Mouse (Mus musculus) hindbrain, embryonic 10.5 days (tissue): ENCODE results near the gene Kcnmb4. TPM values are rescaled to one million over a fixed set of nuclear protein-coding genes. Genes with fewer than 3 reads are reported as not detected.

Experiments used
- DNase-seq: peaks from one replicate; pipeline ENCODE4 v3.0.0-alpha.2; 2017; ENCODE audit warnings: low spot score
- H3K27ac ChIP-seq: fragments of 300-500 bp; sonication (generic); 2 replicates; pipeline ENCODE4 v1.5.1; 2016; ENCODE audit warnings: mild to moderate bottlenecking, moderate library complexity
- H3K27me3 ChIP-seq: fragments of 300-500 bp; sonication (generic); 2 replicates; pipeline ENCODE4 v1.6.1; 2016; ENCODE audit warnings: mild to moderate bottlenecking; ENCODE audit not compliant: poor library complexity, insufficient read depth, severe bottlenecking
- H3K36me3 ChIP-seq: fragments of 300-500 bp; sonication (generic); 2 replicates; pipeline ENCODE4 v1.6.1; 2016; ENCODE audit warnings: mild to moderate bottlenecking, moderate library complexity
- H3K4me1 ChIP-seq: fragments of 300-500 bp; sonication (generic); replicated peaks from 2 replicates; pipeline ENCODE4 v1.6.1; 2016; ENCODE audit warnings: mild to moderate bottlenecking
- H3K4me3 ChIP-seq: fragments of 300-500 bp; sonication (generic); 2 replicates; pipeline ENCODE4 v1.5.1; 2016; ENCODE audit warnings: mild to moderate bottlenecking, moderate library complexity
- H3K9me3 ChIP-seq: fragments of 300-500 bp; sonication (generic); 2 replicates; pipeline ENCODE4 v1.6.1; 2016; ENCODE audit warnings: mild to moderate bottlenecking, moderate library complexity
- WGBS: fragments of 180-500 bp; shearing (Covaris S2); methylation state at CpG from one replicate; pipeline ENCODE4 v1.1.7; 2016; 5-methylcytosine and 5-hydroxymethylcytosine counted together
- polyA plus RNA-seq: library from polyadenylated mRNA; unstranded; fragments of >200 nt; fragmentation: Nextera tagmentation; extraction: Ambion mirVana; gene quantifications from 2 replicates; pipeline ENCODE4 v1.2.1, GENCODE M21; 2016

Gene Kcnmb4
- polyA plus RNA-seq, 1 experiment from 2014 or later = 12.9 TPM

DNA sequence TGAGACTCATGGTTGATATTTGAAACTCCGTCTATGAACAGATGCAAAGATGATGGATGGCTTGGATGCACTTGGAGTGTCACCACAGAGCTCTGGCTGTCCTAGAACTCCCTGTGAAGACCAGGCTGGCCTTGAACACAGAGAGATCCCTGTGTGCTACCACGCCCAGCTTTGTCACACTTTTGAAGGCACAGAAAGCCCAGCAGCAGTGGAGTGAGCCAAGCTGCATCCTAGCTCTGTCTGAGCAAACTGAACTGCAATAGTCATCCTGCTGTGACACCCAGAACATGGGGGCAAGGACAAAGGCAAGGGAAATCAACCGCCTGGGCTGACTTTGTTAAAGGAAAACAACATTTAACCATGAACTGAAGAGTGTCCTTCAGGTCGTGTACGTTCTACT lies 57.0 kb downstream of the Kcnmb4 start:
- Histone ChIP-seq H3K36me3 (peaks cover 5% of the 10 kb centered on the region; the same call in 1 of the 2 replicates), H3K4me3 (no peak overlapping the region), H3K9me3 (0 out of 2 replicates have a peak, but pooled peaks cover under 1% of the 10 kb centered on the region), H3K27ac (0 out of 2 replicates have a peak overlapping the region, but pooled peaks have one; percentile 8), H3K27me3 (no peaks in the 10 kb centered on the region), H3K4me1 (peaks cover 9% of the 10 kb centered on the region)
- no peak for DNase-seq
- 71% methylated on average over 5 of the region's 5 CpGs for WGBS

DNA sequence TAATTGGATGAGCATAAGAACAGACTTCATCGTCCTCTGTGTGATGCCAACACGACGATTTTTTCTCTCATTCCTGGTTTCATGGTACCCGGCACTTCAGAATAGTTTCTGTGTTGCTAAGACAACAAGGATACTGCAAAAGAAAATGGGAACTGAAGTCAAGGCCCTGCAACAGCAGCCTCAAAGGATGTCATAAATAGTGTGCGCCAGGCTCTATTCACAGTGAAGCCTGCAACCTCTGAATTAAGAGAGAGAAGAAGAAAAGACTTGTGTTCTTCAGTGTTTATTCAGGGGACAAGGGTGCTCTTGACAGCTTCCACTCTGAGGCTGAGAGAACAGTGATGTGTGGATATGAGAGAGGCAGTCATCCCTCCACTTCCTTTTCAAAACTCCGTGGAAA lies 57.5 kb downstream of the Kcnmb4 start:
- H3K4me3 ChIP-seq = no peak overlapping the region
- DNase-seq = no peak
- 52% methylated on average over 6 of the region's 6 CpGs for WGBS
- no peaks in the 10 kb centered on the region for H3K9me3 ChIP-seq
- H3K27ac ChIP-seq = 0 out of 2 replicates have a peak overlapping the region, but pooled peaks have one; percentile 8
- peaks cover 5% of the 10 kb centered on the region; the same call in 1 of the 2 replicates for H3K36me3 ChIP-seq
- peaks cover 9% of the 10 kb centered on the region for H3K4me1 ChIP-seq
- H3K27me3 ChIP-seq = no peaks in the 10 kb centered on the region

DNA sequence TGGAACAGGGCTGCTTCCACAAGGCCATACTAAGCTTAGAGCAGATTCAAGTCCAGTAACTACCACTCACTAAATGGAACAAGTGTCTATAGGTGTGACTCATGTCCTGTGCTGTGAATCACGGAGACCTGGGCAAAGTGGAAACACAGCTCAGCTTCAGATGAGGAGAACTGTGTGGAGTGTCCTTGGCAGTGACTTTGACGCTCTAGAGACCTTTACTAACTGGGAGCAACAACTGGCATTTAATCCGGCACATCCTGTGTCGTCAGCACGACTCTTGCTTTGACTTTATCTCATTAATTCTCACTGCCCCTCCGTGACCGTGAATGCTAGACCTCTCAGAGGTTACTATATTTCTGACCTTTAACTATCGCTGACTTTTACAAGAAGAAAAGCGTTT lies 62.9 kb downstream of the Kcnmb4 start:
- Histone ChIP-seq H3K27me3 (no peaks in the 10 kb centered on the region), H3K36me3 (peaks cover 3% of the 10 kb centered on the region; the same call in 1 of the 2 replicates), H3K27ac (no peak overlapping the region), H3K9me3 (no peaks in the 10 kb centered on the region), H3K4me1 (no peaks in the 10 kb centered on the region), H3K4me3 (no peak overlapping the region)
- no peak for DNase-seq
- WGBS = 61% methylated on average over 9 of the region's 9 CpGs

DNA sequence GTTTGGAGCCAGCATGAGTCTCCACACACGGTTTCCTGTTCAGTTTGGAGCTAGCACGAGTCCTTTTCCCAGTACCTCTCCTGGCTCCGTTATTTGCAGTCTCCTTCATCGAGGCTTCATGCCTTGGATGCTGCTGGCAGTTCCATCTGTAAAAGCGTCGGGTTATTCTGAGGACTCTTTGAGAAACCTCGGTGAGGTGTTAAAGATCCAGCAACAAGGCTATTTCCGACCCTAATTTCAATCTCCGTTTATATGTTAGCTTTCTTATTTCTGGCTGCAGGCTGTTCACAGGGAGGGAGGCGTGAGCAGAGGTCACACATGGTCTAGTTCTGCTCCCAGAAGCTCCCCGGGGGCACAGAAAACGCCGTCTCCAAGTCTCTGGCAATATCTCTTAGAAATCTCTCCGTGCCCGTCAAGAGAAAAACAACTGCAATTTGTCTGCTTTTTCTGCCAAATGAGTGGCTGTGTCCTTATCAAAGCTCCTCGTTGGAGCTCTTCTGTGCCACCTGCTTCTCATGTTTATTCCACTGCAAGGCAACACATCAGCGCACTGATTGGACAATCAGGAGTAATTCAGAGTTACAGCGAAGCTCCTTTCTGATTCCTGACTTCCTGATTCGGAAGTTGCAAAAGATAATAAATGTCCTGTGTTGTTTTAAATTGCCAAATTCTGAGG lies 65.9 kb downstream of the Kcnmb4 start:
- Histone ChIP-seq H3K27ac (no peak overlapping the region), H3K4me3 (no peak overlapping the region), H3K27me3 (no peaks in the 10 kb centered on the region), H3K4me1 (no peaks in the 10 kb centered on the region), H3K9me3 (no peaks in the 10 kb centered on the region), H3K36me3 (no peaks in the 10 kb centered on the region)
- no peak for DNase-seq
- 69% methylated on average over 19 of the region's 19 CpGs for WGBS

DNA sequence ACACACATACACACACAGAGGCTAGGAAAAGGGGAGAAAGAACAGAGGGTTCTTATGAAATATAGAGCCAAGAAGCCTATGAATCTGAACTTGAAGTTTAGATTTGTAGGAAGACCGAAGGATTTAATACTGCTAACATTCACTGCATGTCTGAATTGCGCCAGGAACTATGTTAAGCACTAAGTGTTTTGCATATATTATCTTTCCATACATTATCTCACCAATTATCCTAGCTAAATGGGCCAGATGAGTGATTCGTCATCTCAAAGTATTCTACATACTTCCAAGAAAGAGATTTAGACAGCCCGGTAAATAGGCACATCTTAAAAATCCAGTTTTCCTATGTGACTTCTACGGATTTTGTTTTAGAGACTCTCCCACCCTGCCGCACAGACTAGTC lies 68.7 kb downstream of the Kcnmb4 start:
- Histone ChIP-seq H3K4me3 (no peak overlapping the region), H3K27ac (no peak overlapping the region), H3K36me3 (no peaks in the 10 kb centered on the region), H3K27me3 (no peaks in the 10 kb centered on the region), H3K9me3 (no peaks in the 10 kb centered on the region), H3K4me1 (no peaks in the 10 kb centered on the region)
- DNase-seq = no peak
- WGBS = 92% methylated on average over 6 of the region's 6 CpGs

DNA sequence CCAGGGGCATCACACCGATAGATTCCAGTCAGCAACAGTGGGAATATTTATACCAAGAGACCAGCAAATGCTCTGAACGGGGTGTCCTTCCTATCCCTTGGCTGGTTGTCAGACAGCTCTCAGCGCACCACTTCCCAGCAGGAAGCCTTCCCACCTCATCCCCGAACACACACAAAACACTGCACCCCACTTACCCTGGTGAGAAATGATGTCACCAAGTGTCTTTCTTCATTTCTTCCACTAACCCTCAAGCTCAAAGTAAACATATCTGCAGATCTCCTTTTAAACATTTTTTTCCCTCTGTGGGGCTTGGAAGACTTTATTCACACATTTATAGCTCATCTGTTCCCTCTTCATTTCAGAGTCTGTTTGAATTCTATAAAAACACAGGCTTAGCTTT lies 70.0 kb downstream of the Kcnmb4 start:
- H3K27me3 ChIP-seq = no peaks in the 10 kb centered on the region

DNA sequence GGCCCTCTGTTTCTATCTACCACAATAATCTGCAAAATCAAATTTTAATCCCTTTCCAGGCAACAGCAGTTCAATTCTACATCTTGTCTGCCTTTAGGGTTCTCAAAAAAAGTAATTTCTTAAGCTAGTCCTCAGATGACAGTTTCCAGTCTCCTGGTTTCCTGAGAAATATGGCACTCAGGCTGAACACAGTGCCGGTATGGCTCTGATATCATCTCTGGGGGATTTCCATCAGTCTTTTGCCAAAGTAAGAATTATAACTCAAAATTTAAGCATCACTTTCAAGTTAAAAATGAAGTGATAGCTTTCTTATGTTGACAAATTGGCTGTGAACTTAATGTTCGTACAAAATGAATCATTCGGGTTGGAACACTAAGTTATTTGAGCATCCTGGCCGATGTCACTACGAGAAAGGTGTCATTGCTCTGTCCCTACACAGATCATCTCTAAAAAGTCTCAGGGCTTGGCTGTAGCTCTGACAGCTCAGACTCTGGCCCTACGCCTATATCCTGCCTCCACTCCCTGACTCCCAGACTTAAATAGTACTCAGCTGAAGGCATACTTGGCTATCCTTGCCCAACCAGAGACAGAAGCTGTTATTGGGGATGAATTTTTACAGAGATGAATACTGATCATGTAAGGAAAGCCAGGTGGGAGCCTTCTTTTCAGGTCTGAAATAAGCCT lies 70.8 kb downstream of the Kcnmb4 start:
- Histone ChIP-seq H3K9me3 (no peaks in the 10 kb centered on the region), H3K4me1 (peaks cover under 1% of the 10 kb centered on the region; the same call in 1 of the 2 replicates), H3K27ac (no peak overlapping the region), H3K36me3 (no peaks in the 10 kb centered on the region), H3K27me3 (no peaks in the 10 kb centered on the region), H3K4me3 (no peak overlapping the region)
- WGBS = 92% methylated on average over 6 of the region's 6 CpGs
- DNase-seq = no peak

More for the DNA sequence above, 70.0 kb downstream of the Kcnmb4 start:
- Histone ChIP-seq H3K36me3 (no peaks in the 10 kb centered on the region), H3K4me1 (no peaks in the 10 kb centered on the region), H3K9me3 (no peaks in the 10 kb centered on the region), H3K4me3 (no peak overlapping the region), H3K27ac (no peak overlapping the region)
- no peak for DNase-seq
- WGBS = 74% methylated on average over 4 of the region's 4 CpGs

DNA sequence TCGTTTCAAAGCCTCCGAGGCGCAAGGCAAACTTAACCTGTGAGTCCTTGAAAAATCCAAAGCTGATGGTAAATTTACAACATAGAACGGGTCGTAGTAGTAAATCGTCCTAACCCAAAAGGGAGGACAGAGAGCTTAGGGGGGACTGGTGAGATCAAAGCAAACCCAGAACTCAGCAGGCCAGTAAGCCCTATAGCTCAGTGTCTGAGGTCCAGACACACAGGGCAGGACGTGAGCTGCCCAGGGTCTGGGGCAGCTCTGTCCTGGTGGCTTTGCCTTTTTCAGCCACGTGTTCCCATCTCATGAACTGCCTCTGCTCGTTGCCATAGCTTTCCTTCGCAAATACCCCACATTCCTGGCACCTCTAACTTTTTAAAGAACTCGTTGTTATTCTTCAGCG lies 75.7 kb downstream of the Kcnmb4 start:
- peak overlapping the region; percentile 30; the same call in 1 of the 2 replicates for H3K4me3 ChIP-seq

DNA sequence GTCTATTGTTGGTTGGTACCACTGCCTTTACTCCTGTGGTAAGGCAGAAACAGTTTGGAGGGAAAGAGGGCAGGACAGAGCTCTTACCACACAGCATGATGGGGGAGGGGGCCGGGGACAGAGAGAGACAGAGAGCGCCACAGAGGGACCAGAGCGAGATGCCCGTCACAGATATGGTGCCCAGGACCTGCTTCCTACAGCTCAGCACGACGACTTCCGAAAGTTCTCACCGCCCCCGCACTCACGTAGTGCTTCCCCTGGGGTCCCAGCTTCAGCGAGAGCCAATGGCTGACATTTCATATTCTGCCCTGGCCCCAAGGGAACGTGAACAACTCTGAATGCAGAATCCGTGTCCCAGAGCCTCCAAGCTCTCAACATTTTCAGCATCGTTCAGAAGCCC lies 76.1 kb downstream of the Kcnmb4 start:
- peak; percentile 6 for DNase-seq
- no peak overlapping the region for H3K27ac ChIP-seq
- peak overlapping the region; percentile 30 for H3K4me3 ChIP-seq

More for the DNA sequence above, 75.7 kb downstream of the Kcnmb4 start:
- Histone ChIP-seq H3K4me1 (peaks cover 6% of the 10 kb centered on the region; the same call in 1 of the 2 replicates), H3K27me3 (peaks cover 3% of the 10 kb centered on the region; the same call in 1 of the 2 replicates), H3K36me3 (no peaks in the 10 kb centered on the region), H3K9me3 (no peaks in the 10 kb centered on the region), H3K27ac (no peak overlapping the region)
- no peak for DNase-seq
- WGBS = 59% methylated on average over 12 of the region's 12 CpGs

DNA sequence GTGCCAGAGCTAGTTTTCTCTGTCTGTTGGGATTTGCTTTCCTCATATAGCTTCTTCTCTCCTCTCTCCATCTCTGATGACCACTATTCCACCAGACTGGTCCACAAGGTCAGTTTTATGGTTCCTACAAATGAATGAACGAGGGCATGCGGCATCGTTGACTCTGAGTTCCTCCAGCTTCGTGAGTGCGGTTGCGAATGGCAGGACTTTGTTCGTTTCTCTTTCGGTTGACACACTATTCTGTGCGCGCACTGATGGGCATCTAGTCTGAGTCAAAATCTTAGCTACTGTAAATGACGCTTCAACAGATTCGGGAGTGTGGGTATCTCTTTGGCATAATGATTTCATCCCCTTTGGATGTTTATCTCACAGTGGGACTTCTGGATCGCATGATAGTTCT lies 76.7 kb downstream of the Kcnmb4 start:
- H3K4me3 ChIP-seq = no peak overlapping the region
- H3K4me1 ChIP-seq = peaks cover 6% of the 10 kb centered on the region; the same call in 1 of the 2 replicates
- H3K9me3 ChIP-seq = no peaks in the 10 kb centered on the region
- DNase-seq = no peak
- 91% methylated on average over 13 of the region's 13 CpGs for WGBS
- H3K36me3 ChIP-seq = no peaks in the 10 kb centered on the region
- H3K27me3 ChIP-seq = peaks cover 3% of the 10 kb centered on the region; the same call in 1 of the 2 replicates
- H3K27ac ChIP-seq = no peak overlapping the region

More for the DNA sequence above, 76.1 kb downstream of the Kcnmb4 start:
- 35% methylated on average over 14 of the region's 14 CpGs for WGBS
- no peaks in the 10 kb centered on the region for H3K9me3 ChIP-seq
- no peaks in the 10 kb centered on the region for H3K36me3 ChIP-seq
- peaks cover 3% of the 10 kb centered on the region; the same call in 1 of the 2 replicates for H3K27me3 ChIP-seq
- H3K4me1 ChIP-seq = peaks cover 6% of the 10 kb centered on the region; the same call in 1 of the 2 replicates

DNA sequence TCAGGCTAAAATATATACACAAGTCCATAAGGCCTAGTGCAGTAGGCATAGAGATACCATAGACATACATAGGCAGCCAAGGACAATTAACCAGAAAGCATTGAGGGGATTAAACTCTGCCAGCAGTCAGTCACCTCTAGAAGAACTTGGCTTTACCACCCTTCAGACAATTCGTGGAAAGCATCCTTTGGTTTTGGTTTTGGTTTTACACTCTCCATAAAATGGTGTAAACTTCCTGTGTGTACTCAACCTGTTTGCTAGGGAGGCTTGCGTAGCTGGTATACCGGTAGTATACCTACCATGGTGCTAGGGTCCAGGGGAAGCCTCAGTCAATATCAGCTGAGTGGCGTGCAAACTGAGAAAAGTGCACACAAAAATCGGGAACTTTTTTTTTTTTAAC lies 77.4 kb downstream of the Kcnmb4 start:
- no peak overlapping the region for H3K27ac ChIP-seq
- H3K4me1 ChIP-seq = peaks cover 6% of the 10 kb centered on the region; the same call in 1 of the 2 replicates
- 82% methylated on average over 5 of the region's 5 CpGs for WGBS
- peaks cover 6% of the 10 kb centered on the region for H3K27me3 ChIP-seq
- DNase-seq = no peak
- H3K9me3 ChIP-seq = no peaks in the 10 kb centered on the region
- no peak overlapping the region for H3K4me3 ChIP-seq
- H3K36me3 ChIP-seq = no peaks in the 10 kb centered on the region

DNA sequence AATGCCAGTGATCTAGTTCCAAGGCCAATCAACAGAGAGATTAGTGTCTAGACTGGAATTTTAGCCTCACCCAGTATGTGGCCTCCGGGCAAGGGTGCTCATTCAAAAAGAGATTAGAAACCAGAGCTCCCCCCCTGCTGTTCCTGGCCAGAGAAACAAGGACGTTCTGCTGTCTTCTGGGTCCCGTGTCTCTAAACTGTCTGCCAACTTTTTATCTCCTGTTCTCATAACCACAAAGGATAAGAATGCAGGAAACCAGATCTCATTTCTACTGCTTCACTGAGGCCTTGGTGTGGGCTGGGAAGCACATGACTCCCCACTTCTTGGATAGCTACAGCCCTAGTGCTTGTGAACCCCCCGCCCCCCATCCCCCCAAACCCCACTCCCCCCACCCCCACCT lies 79.1 kb downstream of the Kcnmb4 start:
- Histone ChIP-seq H3K4me1 (peaks cover 6% of the 10 kb centered on the region; the same call in 1 of the 2 replicates), H3K9me3 (no peaks in the 10 kb centered on the region), H3K4me3 (no peak overlapping the region), H3K36me3 (no peaks in the 10 kb centered on the region), H3K27me3 (peaks cover 11% of the 10 kb centered on the region), H3K27ac (no peak overlapping the region)
- no peak for DNase-seq
- WGBS = 40% methylated on average over 4 of the region's 4 CpGs
